Mouse (Mus musculus): ENCODE data around the gene Spert. TPM values are rescaled to one million over a fixed set of nuclear protein-coding genes. Genes with fewer than 3 reads are reported as not detected.
A peak's percentile ranks its signal among the peaks of the same experiment; 100 is the strongest.

The Spert gene
- polyA plus RNA-seq, 1 experiment from 2014 or later = not detected

DNA sequence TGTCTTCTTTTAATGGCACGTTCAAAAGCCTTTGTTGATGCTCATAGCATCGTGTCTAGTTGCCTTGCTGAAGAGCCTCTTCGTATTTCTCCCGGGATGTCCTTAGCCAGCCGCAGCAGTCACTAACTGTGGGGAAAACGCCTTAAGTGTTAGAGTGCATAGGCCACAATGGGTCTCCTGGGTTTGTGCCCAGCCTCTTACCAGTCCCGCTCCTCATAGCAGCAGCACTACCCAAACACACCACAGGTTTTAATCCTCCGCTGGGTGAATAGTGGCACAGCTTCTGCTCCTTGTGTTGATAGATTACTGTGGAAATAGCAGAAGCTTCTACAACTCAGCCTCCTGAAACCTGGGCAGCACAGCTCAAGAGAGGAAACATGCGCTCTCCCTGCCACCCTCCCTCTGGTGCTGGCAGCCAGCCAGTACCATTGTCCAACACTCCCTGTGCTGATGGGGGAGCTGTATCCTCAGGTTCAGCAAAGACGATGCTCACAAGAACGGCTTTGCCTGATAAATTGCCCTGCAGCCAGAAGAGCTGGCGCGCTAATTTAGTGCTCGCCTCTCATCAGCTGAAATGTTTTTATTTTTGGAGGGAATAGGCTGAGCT is 27.3 kb downstream of the Spert start:
- H3K27ac ChIP-seq (ENCODE audit: low read depth, low read length) = no peak overlapping the region
- no peak overlapping the region for H3K4me3 ChIP-seq (ENCODE audit: low read depth, low read length)
- 76% methylated on average over 14 of the region's 14 CpGs for WGBS
- H3K9ac ChIP-seq (ENCODE audit: low read depth, low read length) = no peak overlapping the region
- no peaks in the 10 kb centered on the region for H3K4me1 ChIP-seq (replicated peaks; ENCODE audit: control insufficient read depth, insufficient read depth, low read length)
- no peaks in the 10 kb centered on the region for H3K9me3 ChIP-seq (ENCODE audit: control insufficient read depth)
- ATAC-seq = no peak
- H3K36me3 ChIP-seq (ENCODE audit: control insufficient read depth, insufficient read depth) = no peaks in the 10 kb centered on the region
- no peak overlapping the region for H3K4me2 ChIP-seq (replicated peaks; ENCODE audit: low read depth)
- 0 out of 2 replicates have a peak, but pooled peaks cover 3% of the 10 kb centered on the region for H3K27me3 ChIP-seq (replicated peaks; ENCODE audit: control insufficient read depth, insufficient read depth, low read length)
- peak; percentile 35; the same call in 1 of the 2 replicates for TF ChIP-seq CTCF (IDR thresholded peaks at IDR 0.05; ENCODE audit: low read depth)

DNA sequence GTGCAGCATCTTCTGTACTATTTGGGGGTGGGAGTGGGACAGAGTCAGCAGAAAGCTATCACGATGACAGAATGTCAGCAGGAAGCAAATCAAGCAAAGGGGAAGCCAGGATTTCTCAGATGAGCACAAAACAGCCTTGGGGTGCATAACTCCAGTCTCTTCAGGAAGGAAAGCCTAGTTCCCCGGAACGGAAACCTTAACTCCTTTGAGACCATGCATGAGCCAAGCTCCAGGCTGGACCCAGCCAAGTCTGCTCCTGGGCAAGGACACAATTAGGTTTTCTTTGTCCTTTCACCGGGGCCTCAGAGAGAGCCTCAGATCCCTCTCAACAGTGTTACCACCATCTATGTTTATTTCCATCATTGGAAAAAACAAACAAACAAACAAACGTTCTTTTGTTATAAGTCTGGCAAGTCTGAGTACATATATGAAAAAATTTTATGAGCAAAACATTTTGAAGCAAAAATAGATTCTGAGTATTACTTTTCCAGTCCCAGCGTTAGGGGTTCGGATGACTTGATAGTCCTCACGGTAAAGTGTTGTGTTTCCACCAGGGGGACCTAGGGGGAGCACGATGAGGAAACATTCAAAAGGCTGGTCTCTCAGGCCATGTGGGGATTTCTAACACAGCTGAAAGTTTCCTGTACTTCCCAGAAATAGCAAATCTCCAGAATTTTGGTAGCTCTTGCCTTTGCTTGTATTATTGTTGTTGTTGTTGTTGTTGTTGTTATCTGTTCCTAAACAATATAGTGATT is 31.2 kb downstream of the Spert start:
- Histone ChIP-seq H3K27me3 (replicated peaks; ENCODE audit: control insufficient read depth, insufficient read depth, low read length) (no peaks in the 10 kb centered on the region), H3K9ac (ENCODE audit: low read depth, low read length) (no peak overlapping the region), H3K9me3 (ENCODE audit: control insufficient read depth) (no peaks in the 10 kb centered on the region), H3K4me1 (replicated peaks; ENCODE audit: control insufficient read depth, insufficient read depth, low read length) (no peaks in the 10 kb centered on the region), H3K36me3 (ENCODE audit: control insufficient read depth, insufficient read depth) (no peaks in the 10 kb centered on the region), H3K4me3 (ENCODE audit: low read depth, low read length) (no peak overlapping the region), H3K27ac (ENCODE audit: low read depth, low read length) (no peak overlapping the region), H3K4me2 (replicated peaks; ENCODE audit: low read depth) (no peak overlapping the region)
- WGBS = 55% methylated on average over 9 of the region's 9 CpGs
- no peak for ATAC-seq
- 0 out of 2 replicates have a peak, but pooled peaks have one; percentile 30 for TF ChIP-seq CTCF (IDR thresholded peaks at IDR 0.05; ENCODE audit: low read depth)

DNA sequence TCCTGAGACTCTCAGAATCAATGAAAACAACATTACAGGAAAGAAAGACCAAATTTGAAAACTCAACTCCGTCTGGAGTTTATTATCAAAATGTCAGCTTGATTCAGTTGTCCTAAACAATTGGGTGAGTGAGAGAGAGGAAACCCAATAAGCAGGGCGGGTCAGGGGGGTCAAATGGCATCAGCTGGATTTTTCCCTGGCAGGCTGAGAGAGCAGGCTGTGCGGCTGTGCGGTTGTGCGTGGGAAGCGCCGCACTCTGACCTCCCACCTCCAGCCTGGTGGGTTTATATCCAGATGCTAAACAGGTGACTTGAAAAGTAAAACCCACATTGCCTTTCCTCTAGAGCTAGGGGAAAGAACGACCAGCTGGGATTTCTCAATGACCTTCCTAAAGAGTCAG is 51.2 kb downstream of the Spert start:
- Histone ChIP-seq H3K4me1 (replicated peaks; ENCODE audit: control insufficient read depth, insufficient read depth, low read length) (no peaks in the 10 kb centered on the region), H3K27ac (ENCODE audit: low read depth, low read length) (no peak overlapping the region), H3K27me3 (replicated peaks; ENCODE audit: control insufficient read depth, insufficient read depth, low read length) (no peaks in the 10 kb centered on the region), H3K4me2 (replicated peaks; ENCODE audit: low read depth) (no peak overlapping the region), H3K4me3 (ENCODE audit: low read depth, low read length) (no peak overlapping the region), H3K9me3 (ENCODE audit: control insufficient read depth) (no peaks in the 10 kb centered on the region), H3K9ac (ENCODE audit: low read depth, low read length) (no peak overlapping the region), H3K36me3 (ENCODE audit: control insufficient read depth, insufficient read depth) (no peaks in the 10 kb centered on the region)
- no peak for ATAC-seq
- WGBS = 48% methylated on average over 8 of the region's 8 CpGs
- TF ChIP-seq CTCF (IDR thresholded peaks at IDR 0.05; ENCODE audit: low read depth) = no peak

DNA sequence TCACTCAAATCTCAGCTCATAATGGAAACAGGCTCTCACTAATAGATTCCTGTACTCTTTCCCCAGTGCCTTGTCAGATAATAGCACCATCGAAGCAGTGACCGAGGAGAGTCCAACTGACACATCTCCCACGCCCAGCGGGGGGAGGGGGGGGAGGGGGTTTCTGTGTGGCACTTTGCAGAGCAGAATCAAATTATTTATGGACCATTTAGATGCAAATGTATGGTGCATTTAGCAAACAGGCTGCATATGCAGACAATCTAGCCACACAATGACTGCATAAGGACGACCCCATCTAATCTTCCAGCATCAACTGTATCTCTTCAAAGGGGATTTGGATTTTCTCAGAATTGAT is 51.9 kb downstream of the Spert start:
- H3K4me3 ChIP-seq (ENCODE audit: low read depth, low read length) = no peak overlapping the region
- no peaks in the 10 kb centered on the region for H3K27me3 ChIP-seq (replicated peaks; ENCODE audit: control insufficient read depth, insufficient read depth, low read length)
- H3K4me2 ChIP-seq (replicated peaks; ENCODE audit: low read depth) = no peak overlapping the region
- ATAC-seq = no peak
- no peak overlapping the region for H3K27ac ChIP-seq (ENCODE audit: low read depth, low read length)
- H3K36me3 ChIP-seq (ENCODE audit: control insufficient read depth, insufficient read depth) = no peaks in the 10 kb centered on the region
- TF ChIP-seq CTCF (IDR thresholded peaks at IDR 0.05; ENCODE audit: low read depth) = no peak
- H3K9me3 ChIP-seq (ENCODE audit: control insufficient read depth) = no peaks in the 10 kb centered on the region
- H3K4me1 ChIP-seq (replicated peaks; ENCODE audit: control insufficient read depth, insufficient read depth, low read length) = no peaks in the 10 kb centered on the region
- no peak overlapping the region for H3K9ac ChIP-seq (ENCODE audit: low read depth, low read length)
- WGBS = 35% methylated on average over 5 of the region's 5 CpGs

DNA sequence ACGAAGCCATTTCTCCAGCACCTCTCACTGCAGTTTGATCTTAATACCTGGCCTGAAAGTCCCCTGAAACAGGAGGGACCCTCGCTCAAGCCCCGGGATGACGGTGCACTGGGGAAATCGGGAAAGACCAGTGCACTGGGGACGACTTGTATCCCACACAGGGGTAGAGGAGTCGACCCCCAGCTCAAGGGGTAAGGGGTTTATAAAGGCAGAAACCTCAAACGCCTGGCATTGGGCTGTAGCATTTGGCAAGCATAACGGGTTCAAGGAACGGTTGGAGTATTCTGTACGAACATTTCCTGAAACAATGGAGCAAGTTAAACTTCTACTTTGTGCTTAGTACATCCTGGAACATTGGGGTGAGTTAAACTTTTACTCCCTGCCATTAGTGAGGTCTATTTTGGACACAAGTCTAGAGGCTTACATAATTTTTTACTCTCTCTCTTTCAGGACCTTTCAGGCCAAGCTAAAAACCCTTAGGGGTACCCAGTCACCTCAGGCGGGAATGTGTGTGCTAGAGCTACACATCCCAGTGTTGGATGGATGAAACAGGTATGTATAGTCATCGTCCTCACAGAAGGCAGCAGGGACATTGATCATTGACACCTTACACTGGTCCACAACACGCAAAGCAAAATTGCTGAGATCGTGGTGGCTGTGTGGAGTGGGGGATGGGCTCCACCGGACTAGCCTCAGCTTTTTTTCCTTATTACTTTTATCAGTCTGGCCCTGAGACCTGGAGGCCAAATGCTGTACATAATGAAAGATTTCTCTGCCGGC is 52.5 kb downstream of the Spert start:
- TF ChIP-seq CTCF (IDR thresholded peaks at IDR 0.05; ENCODE audit: low read depth) = no peak
- 59% methylated on average over 17 of the region's 17 CpGs for WGBS
- Histone ChIP-seq H3K27me3 (replicated peaks; ENCODE audit: control insufficient read depth, insufficient read depth, low read length) (no peaks in the 10 kb centered on the region), H3K27ac (ENCODE audit: low read depth, low read length) (no peak overlapping the region), H3K36me3 (ENCODE audit: control insufficient read depth, insufficient read depth) (no peaks in the 10 kb centered on the region), H3K9me3 (ENCODE audit: control insufficient read depth) (no peaks in the 10 kb centered on the region), H3K4me3 (ENCODE audit: low read depth, low read length) (no peak overlapping the region), H3K4me2 (replicated peaks; ENCODE audit: low read depth) (no peak overlapping the region), H3K4me1 (replicated peaks; ENCODE audit: control insufficient read depth, insufficient read depth, low read length) (no peaks in the 10 kb centered on the region), H3K9ac (ENCODE audit: low read depth, low read length) (no peak overlapping the region)
- no peak for ATAC-seq

DNA sequence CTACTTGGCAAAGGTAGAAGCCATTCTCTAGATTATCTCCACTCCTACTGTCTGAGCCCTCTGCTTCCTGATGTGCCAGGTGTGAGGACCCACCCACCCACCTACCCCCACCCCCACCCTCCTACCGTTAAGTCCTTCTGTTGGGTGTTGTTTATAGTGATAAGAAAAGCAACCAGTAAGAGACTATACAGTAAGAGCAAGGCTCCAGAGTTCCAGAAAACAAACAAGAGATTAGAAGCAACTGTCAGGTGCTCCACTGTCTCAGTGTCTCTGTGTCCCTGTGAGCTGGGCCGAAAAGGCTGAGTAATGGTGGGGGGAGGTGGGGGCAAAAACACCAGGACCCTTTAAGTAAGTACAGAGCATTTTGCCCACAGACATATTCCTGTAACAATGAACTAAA is 53.7 kb downstream of the Spert start:
- Histone ChIP-seq H3K9ac (ENCODE audit: low read depth, low read length) (no peak overlapping the region), H3K9me3 (ENCODE audit: control insufficient read depth) (no peaks in the 10 kb centered on the region), H3K4me2 (replicated peaks; ENCODE audit: low read depth) (no peak overlapping the region), H3K27ac (ENCODE audit: low read depth, low read length) (no peak overlapping the region), H3K4me3 (ENCODE audit: low read depth, low read length) (no peak overlapping the region), H3K36me3 (ENCODE audit: control insufficient read depth, insufficient read depth) (no peaks in the 10 kb centered on the region), H3K4me1 (replicated peaks; ENCODE audit: control insufficient read depth, insufficient read depth, low read length) (no peaks in the 10 kb centered on the region), H3K27me3 (replicated peaks; ENCODE audit: control insufficient read depth, insufficient read depth, low read length) (no peaks in the 10 kb centered on the region)
- no peak for TF ChIP-seq CTCF (IDR thresholded peaks at IDR 0.05; ENCODE audit: low read depth)
- ATAC-seq = no peak
- 22% methylated on average over 2 of the region's 2 CpGs for WGBS

Other genes starting within 250 kb of the Spert start
- gene Siah3, start 137.1 kb downstream of the Spert start, polyA plus RNA-seq (2015; fragmentation: Nextera tagmentation; extraction: Ambion mirVana) = not detected in 2 replicates
- gene Erich6b, start 49.1 kb upstream of the Spert start, polyA plus RNA-seq (2015; fragmentation: Nextera tagmentation; extraction: Ambion mirVana) = not detected in 2 replicates
- 9.2 TPM in 2 replicates for gene Cog3, start 161.4 kb upstream of the Spert start, polyA plus RNA-seq (2015; fragmentation: Nextera tagmentation; extraction: Ambion mirVana)
- gene Slc25a30, start 193.9 kb upstream of the Spert start, polyA plus RNA-seq (2015; fragmentation: Nextera tagmentation; extraction: Ambion mirVana) = 2.5 TPM in 2 replicates

All from intestine, postnatal 0 days (tissue).